8 mouse cellular contexts compared by ENCODE assay signal in genomic region chr11:70458688-70459600, GRCm38 (mm10). TPM values are rescaled to one million over a fixed set of nuclear protein-coding genes. Genes with fewer than 3 reads are reported as not detected.
DNase-seq lines count a peak whose midpoint lies in the region; ATAC-seq lines count a peak whose summit lies in the region.

TSS of gene Zmynd15 (plus strand) at chr11:70459433.

- peaks cover 25% of the 10 kb centered on the region for H3K27me3 ChIP-seq in heart, embryonic 15.5 days
- peaks cover 63% of the 10 kb centered on the region for H3K27me3 ChIP-seq in limb, embryonic 10.5 days (ENCODE audit: low read depth, poor library complexity, severe bottlenecking)

- WGBS in heart, embryonic 15.5 days, result 16% methylated on average over 32 of the region's 32 CpGs
- WGBS in limb, embryonic 10.5 days, result 18% methylated on average over 32 of the region's 32 CpGs

- DNase-seq in heart, postnatal 25 days (ENCODE audit: low spot score), result no peak
- peak; percentile 28 for DNase-seq in embryo, embryonic 9.5 days (ENCODE audit: extremely low spot score)
- no peak for DNase-seq in limb, embryonic 10.5 days (ENCODE audit: low spot score)
- peak; percentile 33 for DNase-seq in neural tube, embryonic 10.5 days (ENCODE audit: extremely low spot score, low spot score)
- DNase-seq in adrenal gland, postnatal 10 days, result no peak
- no peak for DNase-seq in cerebellum, postnatal 25 days
- DNase-seq in adrenal gland, postnatal 4 days (ENCODE audit: low spot score in 2 of 2), result no peak

- intact Hi-C loops in heart, postnatal 25 days (cut with DNase I), result loop anchor here (2.0 kb wide), 1 partner anchor 42 kb away; no protein-coding TSS in a partner anchor

- no peaks in the 10 kb centered on the region for H3K9me3 ChIP-seq in heart, embryonic 15.5 days (replicated peaks)
- no peaks in the 10 kb centered on the region for H3K9me3 ChIP-seq in limb, embryonic 10.5 days (replicated peaks)

- H3K4me1 ChIP-seq in heart, embryonic 15.5 days (replicated peaks), result peaks cover 11% of the 10 kb centered on the region
- H3K4me1 ChIP-seq in limb, embryonic 10.5 days, result peaks cover 12% of the 10 kb centered on the region

- peak within 1 kb of the TSS; percentile 97 for H3K4me2 ChIP-seq in heart, embryonic 15.5 days

- 0 out of 2 replicates have a peak, but pooled peaks cover 3% of the 10 kb centered on the region for H3K36me3 ChIP-seq in heart, embryonic 15.5 days
- peaks cover 8% of the 10 kb centered on the region for H3K36me3 ChIP-seq in limb, embryonic 10.5 days

- peak within 1 kb of the TSS; percentile 23; the same call in 1 of the 2 replicates for H3K27ac ChIP-seq in heart, embryonic 15.5 days
- peak within 1 kb of the TSS; percentile 61; the same call in 1 of the 2 replicates for H3K27ac ChIP-seq in limb, embryonic 10.5 days

- peak within 1 kb of the TSS; percentile 68 for H3K9ac ChIP-seq in heart, embryonic 15.5 days

- ATAC-seq in heart, embryonic 15.5 days (replicated peaks; ENCODE audit: insufficient number of reproducible peaks, insufficient read depth, low FRiP score, low read depth), result no peak

- H3K4me3 ChIP-seq in heart, embryonic 15.5 days, result peak within 1 kb of the TSS; percentile 74
- peak within 1 kb of the TSS; percentile 64 for H3K4me3 ChIP-seq in limb, embryonic 10.5 days

RNA-seq across cellular contexts. Expression of gene Zmynd15, which starts in this region (rescaled TPM):
- 1.5 and 1.8 TPM in 2 replicates for polyA plus RNA-seq in heart, embryonic 15.5 days (2015; fragmentation: Nextera tagmentation; extraction: Ambion mirVana)
- 1 to 10 TPM; 2.3 to 2.7 TPM for total RNA-seq in heart, postnatal 25 days (2021)
- 0.09 TPM in 1 of 2 replicates, not detected in the other for polyA plus RNA-seq in limb, embryonic 10.5 days (2016; fragmentation: Nextera tagmentation; extraction: Ambion mirVana)
- 1 to 10 TPM in 1 of 2 experiments, under 1 TPM in 1; 0.93 to 1.8 TPM for total RNA-seq in adrenal gland, postnatal 10 days (2021)
- 1 to 10 TPM; 2.2 to 2.3 TPM for total RNA-seq in adrenal gland, postnatal 4 days (2021)

Comparison
In these comparisons a context has a peak if more than half of its experiments do, and no peak if none do; other contexts are left out.
1. DNase-seq: peak in embryo, embryonic 9.5 days (single experiment) and neural tube, embryonic 10.5 days (single experiment); none in heart, postnatal 25 days (single experiment), limb, embryonic 10.5 days (single experiment), adrenal gland, postnatal 10 days (single experiment), cerebellum, postnatal 25 days (0 of 2) and adrenal gland, postnatal 4 days (0 of 2).